Mouse (Mus musculus): ENCODE measurements at regions not wholly inside any gene's neighbourhood (a gene's known extent, or its start where the extent isn't known, plus 50 kb on each side); places are given as distances from the start of the nearest gene placed in this dataset.

DNA sequence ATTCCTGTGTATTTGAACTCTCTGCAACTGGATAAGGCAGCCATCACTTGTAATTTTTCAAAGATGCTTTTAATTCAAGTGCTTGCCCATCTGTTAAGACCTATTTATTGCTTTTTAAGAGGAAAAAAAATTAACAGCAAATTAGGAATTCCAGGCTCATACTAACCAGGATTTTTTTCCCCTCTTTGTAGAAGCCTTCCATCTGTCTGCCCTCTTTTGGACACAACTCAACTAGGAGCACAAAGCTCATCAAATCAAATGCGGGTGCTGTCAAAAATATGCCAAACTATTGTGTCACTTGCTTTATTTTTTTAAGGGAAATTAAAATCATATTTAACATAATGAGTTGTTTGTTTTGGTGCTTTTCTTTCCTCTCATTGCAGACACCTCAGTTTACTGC is 55.6 kb upstream of the Gm6657 start:
- no peaks in the 10 kb centered on the region for H3K36me3 ChIP-seq (ENCODE audit: control insufficient read depth, insufficient read depth, low read length)
- H3K9ac ChIP-seq (ENCODE audit: low read depth, low read length), result no peak overlapping the region
- H3K4me2 ChIP-seq (ENCODE audit: low read length), result no peak overlapping the region
- H3K4me3 ChIP-seq (ENCODE audit: low read depth, low read length), result no peak overlapping the region
- no peak for ATAC-seq
- H3K9me3 ChIP-seq (replicated peaks; ENCODE audit: control insufficient read depth, low read length, poor library complexity, severe bottlenecking), result no peaks in the 10 kb centered on the region
- H3K27ac ChIP-seq (ENCODE audit: low read length), result no peak overlapping the region
- H3K27me3 ChIP-seq (ENCODE audit: control insufficient read depth, insufficient read depth, low read depth, low read length), result no peaks in the 10 kb centered on the region
- no peaks in the 10 kb centered on the region for H3K4me1 ChIP-seq (ENCODE audit: control insufficient read depth, insufficient read depth, low read length)
- WGBS, result 86% methylated on average over 1 of the region's 1 CpGs

Data from midbrain, embryonic 16.5 days (tissue).